Mouse (Mus musculus) olfactory bulb, adult 2 months (tissue): ENCODE measurements at regions not wholly inside any gene's neighbourhood (a gene's known extent, or its start where the extent isn't known, plus 50 kb on each side); places are given as distances from the start of the nearest gene placed in this dataset.

Experiments used
- CTCF ChIP-seq: fragments of 200-500 bp; IDR thresholded peaks from 2 replicates; pipeline ENCODE4 v1.5.1; 2012; ENCODE audit warnings: low read depth, mild to moderate bottlenecking, low read length, moderate library complexity; ENCODE audit not compliant: insufficient read depth
- POLR2A ChIP-seq: fragments of 200-500 bp; IDR thresholded peaks from 2 replicates; pipeline ENCODE4 v1.6.1; 2012; ENCODE audit warnings: mild to moderate bottlenecking, low read depth, low read length, moderate library complexity; ENCODE audit not compliant: insufficient read depth

DNA sequence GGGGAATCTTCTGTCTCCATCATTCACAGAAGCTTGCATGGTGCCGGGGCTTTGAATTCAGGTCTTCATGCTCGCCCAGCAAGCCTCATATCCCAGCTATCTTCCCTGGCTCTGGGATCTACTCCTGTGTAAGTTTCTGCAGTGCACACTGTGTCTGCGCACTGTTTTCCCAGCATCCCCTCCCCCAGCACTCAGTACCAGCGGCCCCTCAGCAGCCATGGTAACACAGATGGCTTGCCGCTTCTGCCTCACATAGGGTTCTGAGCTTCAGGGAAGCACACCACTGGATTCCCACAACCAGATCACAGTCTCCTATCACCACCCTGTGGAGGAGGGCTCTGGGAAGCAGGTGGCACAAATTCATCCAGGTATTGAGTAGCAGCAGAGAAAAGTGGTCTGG, 187.7 kb downstream of the Sh3bp4 start:
- TF ChIP-seq CTCF, result no peak
- TF ChIP-seq POLR2A, result no peak
